Mouse (Mus musculus): ENCODE results near the gene Dydc2. TPM values are rescaled to one million over a fixed set of nuclear protein-coding genes. Genes with fewer than 3 reads are reported as not detected.
A peak's percentile ranks its signal among the peaks of the same experiment; 100 is the strongest.

Dydc2 gene
- polyA plus RNA-seq, 1 experiment from 2014 or later, result 0.26 TPM

DNA sequence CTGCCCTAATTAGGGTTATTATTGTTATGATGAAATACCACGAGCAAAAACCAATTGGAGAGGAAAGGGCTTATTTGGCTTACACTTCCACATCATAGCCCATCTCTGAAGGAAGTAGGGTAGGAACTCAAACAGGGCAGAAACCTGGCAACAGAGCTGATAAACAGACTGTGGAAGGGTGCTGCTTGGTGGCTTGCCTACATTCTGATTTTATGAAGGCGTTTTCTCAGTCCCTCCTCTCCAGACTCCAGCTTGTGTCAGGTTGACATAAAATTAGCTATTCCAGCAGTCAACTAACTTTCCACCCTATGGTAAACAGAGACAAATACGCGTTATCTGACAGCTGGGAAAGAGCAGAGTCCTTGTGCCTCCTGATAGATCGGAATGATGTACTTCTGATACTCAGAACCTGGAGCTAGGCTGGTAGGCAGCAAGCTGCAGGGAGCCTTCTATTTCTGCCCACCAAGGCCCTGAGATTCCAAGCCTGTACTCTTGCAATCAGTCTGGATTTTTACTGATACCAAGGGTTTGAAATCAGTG lies 54.2 kb downstream of the Dydc2 start:
- no peaks in the 10 kb centered on the region for H3K27me3 ChIP-seq
- in situ Hi-C loops (cut with MboI; ENCODE audit: low pct_unique_long_range_greater_than_20kb), result no loop called here
- no peak for ATAC-seq
- CTCF ChIA-PET, result interaction anchor here (1.0 kb wide), 1 partner anchor 21 kb away, joined by 3 read pairs; no protein-coding TSS in a partner anchor
- DNase-seq (ENCODE audit: low read depth, low spot score), result no peak
- no peak for TF ChIP-seq CTCF (IDR thresholded peaks at IDR 0.05)
- POLR2A ChIA-PET, result no interaction called here

DNA sequence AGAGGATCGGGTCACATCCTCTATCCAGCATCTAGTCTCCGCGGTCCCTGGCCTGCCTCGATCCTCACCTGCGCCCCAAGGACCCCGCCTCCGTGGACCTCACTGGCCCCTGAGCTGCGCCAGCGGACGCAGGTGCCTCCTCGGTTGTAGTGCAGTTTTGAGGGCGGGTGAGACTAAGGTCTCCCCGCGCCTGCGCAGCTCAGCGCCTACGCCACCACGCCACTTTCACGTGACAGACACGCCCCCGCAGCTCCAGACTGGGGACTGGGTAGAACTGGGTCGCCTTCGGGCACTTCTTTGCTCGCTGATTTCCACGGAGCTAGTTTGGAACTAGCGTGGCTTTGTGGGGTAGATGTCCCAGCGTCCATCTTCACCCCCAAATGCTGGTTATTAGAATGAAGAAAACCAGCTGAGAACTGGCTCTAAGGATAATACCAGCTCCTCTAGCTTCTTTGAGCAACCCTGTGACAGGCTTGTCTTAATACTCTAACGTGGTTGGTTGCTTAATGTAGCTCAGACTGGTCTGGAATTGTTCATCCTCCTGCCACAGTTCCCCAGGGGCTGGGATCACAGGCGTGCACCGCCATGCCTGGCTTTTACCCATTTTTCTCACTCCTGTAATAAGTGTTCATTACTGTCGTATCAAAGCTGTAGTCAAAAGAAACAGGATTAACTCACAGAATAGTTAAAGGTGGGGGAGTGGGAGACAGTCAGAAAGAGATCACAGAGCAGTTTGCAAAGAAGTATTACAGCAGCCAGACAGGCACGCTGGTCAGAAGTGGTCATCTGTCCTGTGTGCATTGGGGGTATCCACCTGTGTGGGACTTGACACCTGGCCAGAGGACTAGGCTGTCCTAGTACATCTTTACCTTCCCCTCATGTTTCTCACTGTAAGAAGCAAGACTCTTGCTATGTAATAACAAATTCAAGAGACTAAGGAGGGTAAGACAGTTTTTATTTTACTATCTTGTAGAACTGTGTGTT lies 55.1 kb downstream of the Dydc2 start, which contains the start of gene Fam213a:
Gene Fam213a (minus strand): TSS at position 159 of the 984 bp plus-strand sequence.
- no peak for DNase-seq (ENCODE audit: low read depth, low spot score)
- TF ChIP-seq CTCF (IDR thresholded peaks at IDR 0.05), result no peak
- ATAC-seq, result no peak
- no peaks in the 10 kb centered on the region for H3K27me3 ChIP-seq
- ChIA-PET POLR2A (no interaction called here), CTCF (interaction anchor here (1.3 kb wide), 1 partner anchor 17 kb away, joined by 3 read pairs; no protein-coding TSS in a partner anchor)
- in situ Hi-C loops (cut with MboI; ENCODE audit: low pct_unique_long_range_greater_than_20kb), result no loop called here

DNA sequence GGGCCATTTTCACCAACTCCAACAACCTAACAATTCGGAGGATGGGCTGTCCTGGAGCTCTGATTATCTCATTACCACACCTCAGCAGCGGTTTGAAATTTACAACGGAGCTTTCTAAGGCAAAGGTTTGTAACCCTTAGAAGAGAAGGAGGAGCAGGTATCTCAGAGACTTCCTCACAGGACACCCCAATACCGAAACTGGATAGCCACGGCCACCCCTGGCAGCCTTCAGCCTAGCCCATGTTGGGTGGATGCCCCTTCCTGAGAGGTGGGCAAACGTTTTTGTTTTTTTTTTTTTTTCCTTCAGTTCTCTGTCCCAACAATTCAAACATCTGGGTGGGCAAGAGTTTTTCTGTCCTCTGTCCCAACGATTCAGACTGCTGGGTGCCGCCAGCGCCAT lies 55.9 kb downstream of the Dydc2 start:
- DNase-seq (ENCODE audit: low read depth, low spot score) (no peak), ATAC-seq (no peak)
- POLR2A ChIA-PET, result no interaction called here
- no peaks in the 10 kb centered on the region for H3K27me3 ChIP-seq
- TF ChIP-seq CTCF (IDR thresholded peaks at IDR 0.05), result no peak
- CTCF ChIA-PET, result interaction anchor here (1.3 kb wide), 2 partner anchors 17 to 96 kb away, joined by 3 read pairs; no protein-coding TSS in a partner anchor
- in situ Hi-C loops (cut with MboI; ENCODE audit: low pct_unique_long_range_greater_than_20kb), result no loop called here

GRCm38 (mm10) chr14:41011916-41012315 lies 57.1 kb downstream of the Dydc2 start:
- ChIA-PET CTCF (interaction anchor here (1.0 to 1.3 kb wide), 3 partner anchors 19 to 94 kb away, joined by 3 read pairs; no protein-coding TSS in a partner anchor), POLR2A (interaction anchor here (0.7 kb wide), 1 partner anchor 18 kb away, joined by 3 read pairs; no protein-coding TSS in a partner anchor)
- in situ Hi-C loops (cut with MboI; ENCODE audit: low pct_unique_long_range_greater_than_20kb), result no loop called here
- ATAC-seq (no peak), DNase-seq (ENCODE audit: low read depth, low spot score) (no peak)
- TF ChIP-seq CTCF (IDR thresholded peaks at IDR 0.05), result no peak
- no peaks in the 10 kb centered on the region for H3K27me3 ChIP-seq

GRCm38 (mm10) chr14:41008138-41008537 lies 60.9 kb downstream of the Dydc2 start:
- no peaks in the 10 kb centered on the region for H3K27me3 ChIP-seq
- POLR2A ChIA-PET, result no interaction called here
- no peak for TF ChIP-seq CTCF (IDR thresholded peaks at IDR 0.05)
- CTCF ChIA-PET, result interaction anchor here (0.9 to 2.6 kb wide), 5 partner anchors 9 to 93 kb away, joined by 3 to 8 read pairs (median 4); no protein-coding TSS in a partner anchor
- in situ Hi-C loops (cut with MboI; ENCODE audit: low pct_unique_long_range_greater_than_20kb), result no loop called here
- peak; percentile 100 for ATAC-seq
- peak; percentile 90 for DNase-seq (ENCODE audit: low read depth, low spot score)

DNA sequence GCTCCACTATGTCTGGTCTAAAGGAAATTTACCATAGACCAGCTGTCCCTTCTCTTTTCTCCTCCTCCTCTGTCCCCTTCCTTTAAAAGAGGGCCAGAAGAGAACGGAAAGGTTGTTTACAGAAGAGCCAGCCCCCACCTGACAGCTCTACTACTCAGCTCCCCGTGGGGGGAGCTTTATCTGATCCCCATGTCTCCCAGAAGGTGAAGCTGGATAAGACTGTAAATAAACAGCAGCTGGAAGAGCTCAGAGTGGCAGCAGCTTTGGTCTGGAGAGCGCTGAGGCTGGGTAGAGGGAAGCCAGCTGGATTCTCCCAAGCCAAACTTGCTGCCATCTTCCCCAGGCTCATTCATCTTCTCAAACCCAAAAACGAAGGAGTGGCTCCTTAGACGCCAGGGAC lies 61.4 kb downstream of the Dydc2 start:
- ATAC-seq (no peak), DNase-seq (ENCODE audit: low read depth, low spot score) (no peak)
- no peak for TF ChIP-seq CTCF (IDR thresholded peaks at IDR 0.05)
- no peaks in the 10 kb centered on the region for H3K27me3 ChIP-seq
- POLR2A ChIA-PET, result no interaction called here
- CTCF ChIA-PET, result interaction anchor here (0.9 to 2.6 kb wide), 5 partner anchors 10 to 92 kb away, joined by 3 to 8 read pairs (median 4); no protein-coding TSS in a partner anchor
- in situ Hi-C loops (cut with MboI; ENCODE audit: low pct_unique_long_range_greater_than_20kb), result no loop called here

DNA sequence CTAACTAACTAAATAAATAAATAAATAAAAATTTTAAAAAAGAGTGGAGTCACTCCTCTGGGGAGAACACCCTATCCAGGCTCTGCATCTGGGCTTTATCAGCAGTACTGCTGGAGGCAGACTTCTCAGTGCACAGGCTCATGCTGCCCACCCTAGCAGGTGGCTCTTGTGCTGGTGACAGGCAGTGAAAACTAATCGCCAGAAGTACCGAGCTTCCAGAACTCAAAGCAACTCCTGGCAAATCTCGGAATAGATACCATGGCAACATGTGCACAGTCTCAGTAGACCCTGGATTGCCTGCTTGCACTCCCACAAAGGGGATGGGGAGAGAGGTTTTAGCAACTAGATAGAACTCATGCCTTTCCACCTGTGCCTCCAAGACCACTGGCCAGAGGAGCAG lies 62.1 kb downstream of the Dydc2 start:
- ChIA-PET CTCF (no interaction called here), POLR2A (no interaction called here)
- no peak for TF ChIP-seq CTCF (IDR thresholded peaks at IDR 0.05)
- in situ Hi-C loops (cut with MboI; ENCODE audit: low pct_unique_long_range_greater_than_20kb), result no loop called here
- no peak for ATAC-seq
- H3K27me3 ChIP-seq, result no peaks in the 10 kb centered on the region
- DNase-seq (ENCODE audit: low read depth, low spot score), result no peak

- DNase-seq (ENCODE audit: low read depth, low spot score), result no peak
- in situ Hi-C loops (cut with MboI; ENCODE audit: low pct_unique_long_range_greater_than_20kb), result no loop called here
- H3K27me3 ChIP-seq, result no peaks in the 10 kb centered on the region
- no peak for TF ChIP-seq CTCF (IDR thresholded peaks at IDR 0.05)
- ChIA-PET CTCF (no interaction called here), POLR2A (no interaction called here)
- ATAC-seq, result no peak
These were observed 62.7 kb downstream of the Dydc2 start for GRCm38 (mm10) chr14:41006263-41006662.

DNA sequence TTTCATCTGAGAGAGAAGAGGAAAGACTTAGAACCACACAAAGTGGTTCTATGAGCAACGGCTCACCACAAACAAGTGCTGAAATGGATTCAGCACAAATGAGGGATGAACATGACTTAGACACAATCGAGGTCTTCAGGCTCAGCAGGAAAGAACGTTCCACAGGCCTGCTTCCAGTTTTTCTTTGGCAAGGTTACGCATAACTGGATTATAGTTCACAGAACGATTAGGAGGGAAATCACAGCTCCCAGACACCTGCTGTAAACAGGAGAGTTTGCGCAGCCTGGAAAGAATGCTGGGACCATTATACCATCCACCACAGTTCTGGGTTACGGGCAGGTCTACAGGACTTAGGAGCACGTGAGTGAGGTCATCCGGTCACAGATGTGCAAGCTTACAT lies 63.3 kb downstream of the Dydc2 start:
- no peak for TF ChIP-seq CTCF (IDR thresholded peaks at IDR 0.05)
- ChIA-PET CTCF (no interaction called here), POLR2A (no interaction called here)
- DNase-seq (ENCODE audit: low read depth, low spot score) (no peak), ATAC-seq (no peak)
- no peaks in the 10 kb centered on the region for H3K27me3 ChIP-seq
- in situ Hi-C loops (cut with MboI; ENCODE audit: low pct_unique_long_range_greater_than_20kb), result no loop called here

DNA sequence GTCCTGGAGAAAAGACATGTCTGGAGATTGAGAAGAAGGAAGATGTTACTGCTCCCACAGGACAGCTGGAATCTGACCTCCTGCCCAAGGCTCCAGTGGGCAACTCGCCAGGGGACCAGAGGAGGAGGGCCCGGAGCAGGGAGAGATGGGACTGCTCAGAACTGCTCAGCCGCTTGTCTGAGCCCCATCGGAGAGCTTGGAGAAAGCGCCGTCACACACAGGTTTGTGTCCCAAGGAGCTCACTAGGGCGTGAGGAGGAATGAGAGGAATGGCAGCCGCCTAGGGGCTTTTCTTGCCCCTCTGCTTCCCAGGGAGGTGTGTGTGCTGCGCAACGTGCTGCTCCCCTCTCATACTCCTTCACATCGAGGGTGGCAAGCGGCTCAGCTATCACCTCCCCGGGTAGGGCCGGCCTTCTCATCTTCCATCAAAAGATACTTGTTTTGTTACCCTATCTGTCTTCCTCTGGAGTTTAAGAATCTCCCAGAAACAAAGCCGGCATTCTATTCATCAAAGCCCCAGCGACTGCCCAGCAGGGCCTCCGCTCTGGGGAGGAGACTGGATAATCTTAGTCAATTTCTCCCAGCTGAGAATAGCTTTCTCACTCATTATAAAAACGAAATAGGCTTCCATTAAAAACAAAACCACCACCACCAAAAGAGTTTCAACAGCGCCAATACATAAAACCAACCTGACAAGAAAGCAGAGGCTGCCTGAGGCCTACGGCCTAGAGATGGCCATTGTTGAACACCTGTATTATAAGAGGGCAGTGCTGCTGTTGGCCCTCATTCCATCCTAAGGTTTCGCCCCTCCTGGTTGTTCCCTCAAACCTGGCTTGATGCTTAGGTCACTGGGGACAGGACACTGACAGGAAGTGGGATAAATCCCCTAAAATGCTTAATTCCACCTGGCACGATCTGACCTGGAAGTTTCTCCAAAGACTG lies 64.5 kb downstream of the Dydc2 start:
- in situ Hi-C loops (cut with MboI; ENCODE audit: low pct_unique_long_range_greater_than_20kb), result no loop called here
- DNase-seq (ENCODE audit: low read depth, low spot score), result no peak
- CTCF ChIA-PET, result interaction anchor here (1.1 to 1.2 kb wide), 2 partner anchors 12 to 31 kb away, joined by 3 read pairs; no protein-coding TSS in a partner anchor
- POLR2A ChIA-PET, result interaction anchor here (0.5 to 0.6 kb wide), 2 partner anchors 24 to 66 kb away, joined by 3 to 4 read pairs; no protein-coding TSS in a partner anchor
- no peaks in the 10 kb centered on the region for H3K27me3 ChIP-seq
- no peak for TF ChIP-seq CTCF (IDR thresholded peaks at IDR 0.05)
- ATAC-seq, result no peak

Measured in Patski (cell line).